Mouse (Mus musculus) lung, postnatal 0 days (tissue): ENCODE results near the gene Trappc2l. TPM values are rescaled to one million over a fixed set of nuclear protein-coding genes. Genes with fewer than 3 reads are reported as not detected.
"Not testable (repeated sequence)": the region's sequence is repeated elsewhere in the genome, so short reads cannot be mapped to it uniquely, and the experiment has no call there.

Experiments used
- ATAC-seq: fragments of 200-750 bp; cut with Nextera tagmentation; 2 replicates; pipeline ENCODE4 v1.8.0; 2017; ENCODE audit warnings: moderate library complexity
- DNase-seq: peaks from one replicate; pipeline ENCODE4 v3.0.0-alpha.2; 2016; ENCODE audit warnings: low spot score
- H3K27ac ChIP-seq: fragments of 300-500 bp; sonication (generic); 2 replicates; pipeline ENCODE4 v1.5.1; 2014; ENCODE audit warnings: antibody characterized with exemption, mild to moderate bottlenecking, low read length, mixed read lengths
- H3K27me3 ChIP-seq: fragments of 300-500 bp; sonication (generic); replicated peaks from 2 replicates; pipeline ENCODE4 v1.6.1; 2014; ENCODE audit warnings: low read length, mixed read lengths; ENCODE audit not compliant: insufficient read depth
- H3K36me3 ChIP-seq: fragments of 300-500 bp; sonication (generic); 2 replicates; pipeline ENCODE4 v1.6.1; 2014; ENCODE audit warnings: low read length, mixed read lengths; ENCODE audit not compliant: insufficient read depth
- H3K4me1 ChIP-seq: fragments of 300-500 bp; sonication (generic); 2 replicates; pipeline ENCODE4 v1.6.1; 2014; ENCODE audit warnings: antibody characterized with exemption, low read depth, low read length, mixed read lengths; ENCODE audit not compliant: insufficient read depth
- H3K4me2 ChIP-seq: fragments of 300-500 bp; sonication (generic); replicated peaks from 2 replicates; pipeline ENCODE4 v1.6.1; 2014; ENCODE audit warnings: low read depth, mild to moderate bottlenecking, low read length, moderate library complexity, mixed read lengths
- H3K4me3 ChIP-seq: fragments of 300-500 bp; sonication (generic); 2 replicates; pipeline ENCODE4 v1.5.1; 2014; ENCODE audit warnings: low read depth, low read length
- H3K9ac ChIP-seq: fragments of 300-500 bp; sonication (generic); replicated peaks from 2 replicates; pipeline ENCODE4 v1.6.1; 2014; ENCODE audit warnings: low read depth, mild to moderate bottlenecking
- H3K9me3 ChIP-seq: fragments of 300-500 bp; sonication (generic); 2 replicates; pipeline ENCODE4 v1.6.1; 2016; ENCODE audit warnings: low read length, mixed read lengths
- CTCF ChIP-seq: IDR thresholded peaks from 2 replicates; pipeline ENCODE4 v1.5.1; 2016; ENCODE audit warnings: antibody characterized with exemption, mild to moderate bottlenecking
- EP300 ChIP-seq: IDR thresholded peaks from 2 replicates; pipeline ENCODE4 v1.6.1; 2016; ENCODE audit warnings: antibody characterized with exemption, mild to moderate bottlenecking, control low read depth
- WGBS: fragments of 180-500 bp; shearing (Covaris S2); extraction: QIAGEN DNeasy Blood & Tissue Kit; methylation state at CpG from one replicate; pipeline ENCODE4 v1.1.7; 2014; 5-methylcytosine and 5-hydroxymethylcytosine counted together
- polyA plus RNA-seq: library from polyadenylated mRNA; unstranded; fragments of >200 nt; fragmentation: Nextera tagmentation; extraction: Ambion mirVana; gene quantifications from 2 replicates; pipeline ENCODE4 v1.2.1, GENCODE M21; 2015

The Trappc2l gene
- polyA plus RNA-seq, 1 experiment from 2014 or later = 70.0 TPM

GRCm38 (mm10) chr8:122568881-122569309 lies 42.5 kb upstream of the Trappc2l start:
- no peaks in the 10 kb centered on the region for H3K36me3 ChIP-seq
- DNase-seq (no peak), ATAC-seq (no peak)
- no peak overlapping the region for H3K4me3 ChIP-seq
- peaks cover 10% of the 10 kb centered on the region; the same call in 1 of the 2 replicates for H3K4me1 ChIP-seq
- no peak overlapping the region for H3K9ac ChIP-seq
- H3K4me2 ChIP-seq = 0 out of 2 replicates have a peak overlapping the region, but pooled peaks have one; percentile 17
- H3K27me3 ChIP-seq = no peaks in the 10 kb centered on the region
- no peak overlapping the region for H3K27ac ChIP-seq
- no peaks in the 10 kb centered on the region for H3K9me3 ChIP-seq
- WGBS = 13% methylated on average over 10 of the region's 10 CpGs
- TF ChIP-seq EP300 (no peak), CTCF (peak; percentile 30; the same call in 1 of the 2 replicates)

- TF ChIP-seq CTCF (0 out of 2 replicates have a peak, but pooled peaks have one; percentile 15), EP300 (no peak)
- no peak for ATAC-seq
- no peak for DNase-seq
- Histone ChIP-seq H3K36me3 (no peaks in the 10 kb centered on the region), H3K9ac (no peak overlapping the region), H3K4me2 (0 out of 2 replicates have a peak overlapping the region, but pooled peaks have one; percentile 17), H3K27ac (no peak overlapping the region), H3K27me3 (no peaks in the 10 kb centered on the region), H3K9me3 (no peaks in the 10 kb centered on the region), H3K4me1 (peaks cover 10% of the 10 kb centered on the region; the same call in 1 of the 2 replicates), H3K4me3 (no peak overlapping the region)
- 55% methylated on average over 9 of the region's 9 CpGs for WGBS
Observed at GRCm38 (mm10) chr8:122569329-122569728, 42.1 kb upstream of the Trappc2l start.

GRCm38 (mm10) chr8:122569996-122570395 lies 41.4 kb upstream of the Trappc2l start:
- Histone ChIP-seq H3K9ac (no peak overlapping the region), H3K36me3 (no peaks in the 10 kb centered on the region), H3K9me3 (no peaks in the 10 kb centered on the region), H3K4me1 (peaks cover 13% of the 10 kb centered on the region; the same call in 1 of the 2 replicates), H3K27me3 (no peaks in the 10 kb centered on the region), H3K4me3 (no peak overlapping the region), H3K27ac (no peak overlapping the region), H3K4me2 (no peak overlapping the region)
- TF ChIP-seq EP300 (no peak), CTCF (no peak)
- WGBS = 95% methylated on average over 16 of the region's 16 CpGs
- DNase-seq (no peak), ATAC-seq (no peak)

- Histone ChIP-seq H3K27ac (no peak overlapping the region), H3K4me3 (no peak overlapping the region), H3K27me3 (no peaks in the 10 kb centered on the region), H3K4me1 (peaks cover 25% of the 10 kb centered on the region; the same call in 1 of the 2 replicates), H3K9me3 (no peaks in the 10 kb centered on the region), H3K9ac (no peak overlapping the region), H3K36me3 (no peaks in the 10 kb centered on the region), H3K4me2 (no peak overlapping the region)
- 88% methylated on average over 11 of the region's 11 CpGs for WGBS
- TF ChIP-seq EP300 (no peak), CTCF (no peak)
- ATAC-seq = no peak
- no peak for DNase-seq
Observed at GRCm38 (mm10) chr8:122571153-122571552, 40.3 kb upstream of the Trappc2l start.

- Histone ChIP-seq H3K9me3 (no peaks in the 10 kb centered on the region), H3K9ac (no peak overlapping the region), H3K4me2 (no peak overlapping the region), H3K4me1 (peaks cover 27% of the 10 kb centered on the region; the same call in 1 of the 2 replicates), H3K27me3 (no peaks in the 10 kb centered on the region), H3K4me3 (no peak overlapping the region), H3K36me3 (no peaks in the 10 kb centered on the region), H3K27ac (no peak overlapping the region)
- TF ChIP-seq CTCF (no peak), EP300 (no peak)
- WGBS = 88% methylated on average over 17 of the region's 17 CpGs
- DNase-seq (no peak), ATAC-seq (no peak)
Observed at GRCm38 (mm10) chr8:122571750-122572267, 39.6 kb upstream of the Trappc2l start.

GRCm38 (mm10) chr8:122572751-122573150 lies 38.7 kb upstream of the Trappc2l start:
- Histone ChIP-seq H3K27me3 (no peaks in the 10 kb centered on the region), H3K36me3 (no peaks in the 10 kb centered on the region), H3K9ac (no peak overlapping the region), H3K4me1 (peaks cover 27% of the 10 kb centered on the region; the same call in 1 of the 2 replicates), H3K4me2 (no peak overlapping the region), H3K9me3 (no peaks in the 10 kb centered on the region), H3K27ac (no peak overlapping the region), H3K4me3 (no peak overlapping the region)
- no peak for TF ChIP-seq EP300
- TF ChIP-seq CTCF = no peak
- no peak for DNase-seq
- WGBS = 87% methylated on average over 3 of the region's 3 CpGs
- no peak for ATAC-seq

GRCm38 (mm10) chr8:122573176-122573575 lies 38.3 kb upstream of the Trappc2l start:
- not testable (repeated sequence) for H3K4me2 ChIP-seq, H3K9me3 ChIP-seq, H3K27ac ChIP-seq, H3K36me3 ChIP-seq, H3K9ac ChIP-seq, ATAC-seq, DNase-seq, H3K27me3 ChIP-seq, H3K4me3 ChIP-seq
- WGBS = 44% methylated on average over 4 of the region's 4 CpGs
- H3K4me1 ChIP-seq = peaks cover 27% of the 10 kb centered on the region; the same call in 1 of the 2 replicates
